Mouse (Mus musculus) adrenal gland, adult 10 weeks (tissue): ENCODE results near the gene Adap1. TPM values are rescaled to one million over a fixed set of nuclear protein-coding genes. Genes with fewer than 3 reads are reported as not detected.

ENCODE experiments used
- polyA plus RNA-seq: library from polyadenylated mRNA; stranded (reverse); fragments of 350-450 nt; fragmentation: Illumina TruSeq; extraction: RNeasy Lipid Tissue Mini Kit (QIAGEN cat#74804); gene quantifications from one replicate; pipeline ENCODE4 v1.2.3, GENCODE M21; 2014; ENCODE audit warnings: low read depth, low replicate concordance

Gene Adap1
- not detected for polyA plus RNA-seq

GRCm38 (mm10) chr5:139325395-139325966 is at the start of gene Adap1:
Adap1 (minus strand) TSS chr5:139325622.

GRCm38 (mm10) chr5:139352317-139352716 is 26.9 kb upstream of the Adap1 start, which contains the start of gene Cyp2w1:
Cyp2w1 (plus strand) TSS chr5:139352617.

GRCm38 (mm10) chr5:139351134-139351533 is 25.7 kb upstream of the Adap1 start, which contains the start of gene Cox19:
Cox19 (minus strand) TSS chr5:139351418.

DNA sequence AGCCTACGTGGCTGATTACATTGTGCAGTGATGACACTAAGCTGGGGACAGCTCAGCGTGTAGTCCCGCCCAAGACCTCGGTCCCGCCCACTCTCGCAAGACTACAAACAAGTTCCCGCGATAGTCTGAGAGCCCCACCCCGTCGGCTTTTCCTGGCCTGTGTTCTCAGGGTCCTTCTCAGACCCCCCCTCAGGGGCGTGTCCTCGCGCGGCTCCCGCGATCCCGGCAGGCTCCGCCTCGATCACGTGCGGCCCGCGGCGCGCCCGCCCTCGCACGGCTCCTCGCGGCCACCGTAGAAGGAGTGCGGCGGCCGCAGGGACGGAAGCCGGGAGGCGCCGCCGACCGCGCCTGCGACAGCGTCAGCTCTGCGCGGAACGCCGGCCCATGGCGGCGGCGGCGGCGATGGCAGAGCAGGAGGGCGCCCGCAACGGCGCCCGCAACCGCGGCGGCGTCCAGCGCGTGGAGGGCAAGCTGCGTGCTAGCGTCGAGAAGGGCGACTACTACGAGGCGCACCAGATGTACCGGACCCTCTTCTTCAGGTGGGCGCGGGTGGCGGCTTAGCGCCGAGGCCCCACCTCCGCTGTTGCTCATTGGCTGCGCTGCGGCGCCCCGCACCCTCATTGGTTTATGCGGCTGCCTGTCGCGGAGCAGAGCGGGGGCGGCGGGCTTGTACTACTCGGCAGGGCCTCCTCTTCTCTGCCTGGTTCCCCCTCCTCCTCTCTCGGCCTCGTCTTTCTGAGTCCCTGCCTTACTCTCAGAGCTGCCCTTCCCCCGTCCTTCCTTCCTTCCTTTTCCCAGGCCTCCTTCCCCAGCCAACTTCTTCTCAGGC is 73.1 kb downstream of the Adap1 start, which contains the start of gene Get4:
Gene Get4 (plus strand): TSS at position 244 of the 829 bp plus-strand sequence.

Other genes starting within 250 kb of the Adap1 start
- 24.6 TPM for gene Prkar1b, start 175.6 kb downstream of the Adap1 start, polyA plus RNA-seq
- gene Dnaaf5, start 175.4 kb downstream of the Adap1 start, polyA plus RNA-seq: 10.6 TPM
- gene Sun1, start 125.0 kb downstream of the Adap1 start, polyA plus RNA-seq: 24.5 TPM
- 19.6 TPM for gene Get4, start 73.3 kb downstream of the Adap1 start, polyA plus RNA-seq
- gene Cox19, start 25.8 kb upstream of the Adap1 start, polyA plus RNA-seq: 20.6 TPM
- not detected for gene Cyp2w1, start 27.0 kb upstream of the Adap1 start, polyA plus RNA-seq
- 4.9 TPM for gene Gpr146, start 52.1 kb upstream of the Adap1 start, polyA plus RNA-seq
- not detected for gene C130050O18Rik, start 79.7 kb upstream of the Adap1 start, polyA plus RNA-seq
- not detected for gene Gper1, start 97.5 kb upstream of the Adap1 start, polyA plus RNA-seq
- 0.99 TPM for gene 3110082I17Rik, start 134.9 kb upstream of the Adap1 start, polyA plus RNA-seq
- gene Zfand2a, start 158.9 kb upstream of the Adap1 start, polyA plus RNA-seq: 31.7 TPM
- gene Uncx, start 217.9 kb upstream of the Adap1 start, polyA plus RNA-seq: not detected